Mouse (Mus musculus): ENCODE results near the gene Cldn14.
A peak's percentile ranks its signal among the peaks of the same experiment; 100 is the strongest.
"Not testable (repeated sequence)": the region's sequence is repeated elsewhere in the genome, so short reads cannot be mapped to it uniquely, and the experiment has no call there.

Gene Cldn14

GRCm38 (mm10) chr16:94006706-94007665 is 1.7 kb downstream of the Cldn14 start:
- DNase-seq = no peak

GRCm38 (mm10) chr16:94003478-94003877 is 5.2 kb downstream of the Cldn14 start:
- DNase-seq = no peak

GRCm38 (mm10) chr16:94001366-94001765 is 7.3 kb downstream of the Cldn14 start:
- DNase-seq = no peak

- DNase-seq = peak in 1 of 2 experiments; percentile 7
Observed at GRCm38 (mm10) chr16:93998895-93999294, 9.7 kb downstream of the Cldn14 start.

- peak in 1 of 2 experiments; percentile 49 for DNase-seq
Observed at GRCm38 (mm10) chr16:93983576-93983975, 25.1 kb downstream of the Cldn14 start.

- no peak for DNase-seq
Observed at GRCm38 (mm10) chr16:93982341-93982740, 26.3 kb downstream of the Cldn14 start.

GRCm38 (mm10) chr16:93981190-93981841 is 27.3 kb downstream of the Cldn14 start:
- no peak for DNase-seq

GRCm38 (mm10) chr16:93980338-93980737 is 28.3 kb downstream of the Cldn14 start:
- not testable (repeated sequence) for DNase-seq

- DNase-seq = no peak
Observed at GRCm38 (mm10) chr16:93979316-93979715, 29.3 kb downstream of the Cldn14 start.

GRCm38 (mm10) chr16:93977587-93977986 is 31.1 kb downstream of the Cldn14 start:
- no peak for DNase-seq

GRCm38 (mm10) chr16:93976907-93977306 is 31.7 kb downstream of the Cldn14 start:
- DNase-seq = peak in 1 of 2 experiments; percentile 26

- DNase-seq = no peak
Observed at GRCm38 (mm10) chr16:93975430-93975829, 33.2 kb downstream of the Cldn14 start.

GRCm38 (mm10) chr16:93974278-93974677 is 34.4 kb downstream of the Cldn14 start:
- DNase-seq = no peak

- peak in 1 of 2 experiments; percentile 39 for DNase-seq
Observed at GRCm38 (mm10) chr16:93973554-93973953, 35.1 kb downstream of the Cldn14 start.

GRCm38 (mm10) chr16:93973123-93973522 is 35.5 kb downstream of the Cldn14 start:
- no peak for DNase-seq

GRCm38 (mm10) chr16:93971046-93971445 is 37.6 kb downstream of the Cldn14 start:
- no peak for DNase-seq

- no peak for DNase-seq
Observed at GRCm38 (mm10) chr16:93967893-93968292, 40.7 kb downstream of the Cldn14 start.

- no peak for DNase-seq
Observed at GRCm38 (mm10) chr16:93962283-93962682, 46.4 kb downstream of the Cldn14 start.

- no peak for DNase-seq
Observed at GRCm38 (mm10) chr16:93961099-93961646, 47.5 kb downstream of the Cldn14 start.

- no peak for DNase-seq
Observed at GRCm38 (mm10) chr16:93960495-93960894, 48.1 kb downstream of the Cldn14 start.

- DNase-seq = no peak
Observed at GRCm38 (mm10) chr16:93957402-93957801, 51.2 kb downstream of the Cldn14 start.

- DNase-seq = no peak
Observed at GRCm38 (mm10) chr16:93956986-93957385, 51.7 kb downstream of the Cldn14 start.

- DNase-seq = no peak
Observed at GRCm38 (mm10) chr16:93947396-93947795, 61.2 kb downstream of the Cldn14 start.

- DNase-seq = no peak
Observed at GRCm38 (mm10) chr16:93944301-93944700, 64.3 kb downstream of the Cldn14 start.

Measured in lung, postnatal 4 days (tissue).